Mouse (Mus musculus) embryonic facial prominence, embryonic 15.5 days (tissue): Measurements from ENCODE around the gene Fas. TPM values are rescaled to one million over a fixed set of nuclear protein-coding genes. Genes with fewer than 3 reads are reported as not detected.

ENCODE experiments used
- ATAC-seq: fragments of 200-750 bp; cut with Nextera tagmentation; 2 replicates; pipeline ENCODE4 v1.8.0; 2017; ENCODE audit warnings: low read depth, moderate TSS enrichment; ENCODE audit not compliant: insufficient number of reproducible peaks, low FRiP score, low TSS enrichment
- H3K27ac ChIP-seq: fragments of 300-500 bp; sonication (generic); replicated peaks from 2 replicates; pipeline ENCODE4 v1.5.1; 2015; ENCODE audit warnings: mild to moderate bottlenecking, inconsistent platforms
- H3K27me3 ChIP-seq: fragments of 300-500 bp; sonication (generic); 2 replicates; pipeline ENCODE4 v1.6.1; 2015; ENCODE audit warnings: inconsistent platforms
- H3K36me3 ChIP-seq: fragments of 300-500 bp; sonication (generic); 2 replicates; pipeline ENCODE4 v1.6.1; 2015; ENCODE audit warnings: mild to moderate bottlenecking, inconsistent platforms
- H3K4me1 ChIP-seq: fragments of 300-500 bp; sonication (generic); 2 replicates; pipeline ENCODE4 v1.6.1; 2015; ENCODE audit warnings: inconsistent platforms
- H3K4me2 ChIP-seq: fragments of 300-500 bp; sonication (generic); replicated peaks from 2 replicates; pipeline ENCODE4 v1.6.1; 2015; ENCODE audit warnings: mild to moderate bottlenecking, inconsistent platforms
- H3K4me3 ChIP-seq: fragments of 300-500 bp; sonication (generic); replicated peaks from 2 replicates; pipeline ENCODE4 v1.5.1; 2015; ENCODE audit warnings: mild to moderate bottlenecking, inconsistent platforms
- H3K9ac ChIP-seq: fragments of 300-500 bp; sonication (generic); 2 replicates; pipeline ENCODE4 v1.6.1; 2015; ENCODE audit warnings: inconsistent platforms
- H3K9me3 ChIP-seq: fragments of 300-500 bp; sonication (generic); replicated peaks from 2 replicates; pipeline ENCODE4 v1.6.1; 2016; ENCODE audit warnings: inconsistent platforms
- WGBS: fragments of 180-500 bp; shearing (Covaris S2); methylation state at CpG from one replicate; pipeline ENCODE4 v1.1.7; 2015; 5-methylcytosine and 5-hydroxymethylcytosine counted together
- polyA plus RNA-seq: library from polyadenylated mRNA; unstranded; fragments of >200 nt; fragmentation: Nextera tagmentation; extraction: Ambion mirVana; gene quantifications from 2 replicates; pipeline ENCODE4 v1.2.1, GENCODE M21; 2015

The Fas gene
- polyA plus RNA-seq, 1 experiment from 2014 or later, result 11.6 TPM

DNA sequence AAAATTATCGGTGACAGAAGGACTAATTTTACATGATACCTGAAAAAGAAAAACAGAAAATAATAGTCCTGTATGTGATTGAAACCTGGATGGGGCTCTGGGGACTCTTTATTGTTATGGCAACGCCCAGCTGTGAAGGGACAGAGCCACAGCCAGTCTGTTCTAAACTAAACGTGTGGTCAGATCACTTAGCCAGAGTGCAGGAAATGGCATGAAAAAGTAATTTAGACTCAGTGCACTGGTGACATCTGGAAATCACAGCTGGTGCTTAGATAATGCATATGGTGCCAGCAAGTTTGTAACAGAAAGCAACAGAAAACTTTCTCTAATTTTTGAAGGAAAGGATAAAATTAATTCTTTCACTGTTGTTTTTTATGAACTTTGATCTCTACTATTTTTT lies 79.9 kb downstream of the Fas start:
- Histone ChIP-seq H3K4me1 (peaks cover 4% of the 10 kb centered on the region; the same call in 1 of the 2 replicates), H3K27me3 (no peaks in the 10 kb centered on the region)
- WGBS, result 39% methylated on average over 3 of the region's 3 CpGs

More for the DNA sequence above, 79.9 kb downstream of the Fas start:
- no peaks in the 10 kb centered on the region for H3K9me3 ChIP-seq
- ATAC-seq, result no peak
- no peak overlapping the region for H3K27ac ChIP-seq
- H3K4me2 ChIP-seq, result no peak overlapping the region
- H3K36me3 ChIP-seq, result no peaks in the 10 kb centered on the region
- no peak overlapping the region for H3K9ac ChIP-seq
- no peak overlapping the region for H3K4me3 ChIP-seq

Other genes with a start within 250 kb of the Fas start
- 0.15 TPM in 1 of 2 replicates, not detected in the other for gene Lipn, start 223.3 kb upstream of the Fas start, polyA plus RNA-seq
- gene Lipm, start 189.7 kb upstream of the Fas start, polyA plus RNA-seq, result 16.8 and 19.1 TPM in 2 replicates
- gene Ankrd22, start 124.6 kb upstream of the Fas start, polyA plus RNA-seq, result 7.3 and 8.2 TPM in 2 replicates
- 10.1 and 12.6 TPM in 2 replicates for gene Stambpl1, start 98.4 kb upstream of the Fas start, polyA plus RNA-seq
- gene Acta2, start 35.1 kb upstream of the Fas start, polyA plus RNA-seq, result 323 and 370 TPM in 2 replicates
- 11.2 and 13.6 TPM in 2 replicates for gene Ch25h, start 184.5 kb downstream of the Fas start, polyA plus RNA-seq
- 43.1 and 44.0 TPM in 2 replicates for gene Lipa, start 236.8 kb downstream of the Fas start, polyA plus RNA-seq